Mouse (Mus musculus) hindbrain, embryonic 16.5 days (tissue): ENCODE measurements around the gene Dnase1l3. TPM values are rescaled to one million over a fixed set of nuclear protein-coding genes. Genes with fewer than 3 reads are reported as not detected.
A peak's percentile ranks its signal among the peaks of the same experiment; 100 is the strongest.

Source experiments
- ATAC-seq: fragments of 200-750 bp; cut with Nextera tagmentation; 2 replicates; pipeline ENCODE4 v1.8.0; 2017; ENCODE audit warnings: moderate TSS enrichment, moderate library complexity
- H3K27ac ChIP-seq: fragments of 300-500 bp; sonication (generic); 2 replicates; pipeline ENCODE4 v1.5.1; 2014; ENCODE audit warnings: low read depth, mild to moderate bottlenecking, control low read depth, low read length, moderate library complexity
- H3K27me3 ChIP-seq: fragments of 300-500 bp; sonication (generic); replicated peaks from 2 replicates; pipeline ENCODE4 v1.6.1; 2014; ENCODE audit warnings: low read length; ENCODE audit not compliant: control insufficient read depth, insufficient read depth
- H3K36me3 ChIP-seq: fragments of 300-500 bp; sonication (generic); 2 replicates; pipeline ENCODE4 v1.6.1; 2014; ENCODE audit warnings: mild to moderate bottlenecking, low read length, moderate library complexity, mixed read lengths; ENCODE audit not compliant: control insufficient read depth, insufficient read depth
- H3K4me1 ChIP-seq: fragments of 300-500 bp; sonication (generic); 2 replicates; pipeline ENCODE4 v1.6.1; 2014; ENCODE audit warnings: low read depth, low read length; ENCODE audit not compliant: control insufficient read depth, insufficient read depth
- H3K4me2 ChIP-seq: fragments of 300-500 bp; sonication (generic); 2 replicates; pipeline ENCODE4 v1.6.1; 2014; ENCODE audit warnings: mild to moderate bottlenecking, low read length, control low read depth, moderate library complexity
- H3K4me3 ChIP-seq: fragments of 300-500 bp; sonication (generic); 2 replicates; pipeline ENCODE4 v1.5.1; 2014; ENCODE audit warnings: mild to moderate bottlenecking, low read length, control low read depth, moderate library complexity
- H3K9ac ChIP-seq: fragments of 300-500 bp; sonication (generic); 2 replicates; pipeline ENCODE4 v1.6.1; 2014; ENCODE audit warnings: low read depth, mild to moderate bottlenecking, control low read depth, low read length, moderate library complexity
- H3K9me3 ChIP-seq: fragments of 300-500 bp; sonication (generic); 2 replicates; pipeline ENCODE4 v1.6.1; 2014; ENCODE audit warnings: mild to moderate bottlenecking, low read length, moderate library complexity; ENCODE audit not compliant: control insufficient read depth
- WGBS: fragments of 180-500 bp; shearing (Covaris S2); extraction: QIAGEN DNeasy Blood & Tissue Kit; methylation state at CpG from one replicate; pipeline ENCODE4 v1.1.7; 2014; 5-methylcytosine and 5-hydroxymethylcytosine counted together
- polyA plus RNA-seq: library from polyadenylated mRNA; unstranded; fragments of >200 nt; fragmentation: Nextera tagmentation; extraction: Ambion mirVana; gene quantifications from 2 replicates; pipeline ENCODE4 v1.2.1, GENCODE M21; 2015

Dnase1l3 gene
- polyA plus RNA-seq, 1 experiment from 2014 or later: 0.08 TPM

GRCm38 (mm10) chr14:7952610-7953254 lies 41.6 kb downstream of the Dnase1l3 start:
- Histone ChIP-seq H3K4me1 (no peaks in the 10 kb centered on the region), H3K9me3 (no peaks in the 10 kb centered on the region), H3K36me3 (peaks cover 12% of the 10 kb centered on the region), H3K27me3 (no peaks in the 10 kb centered on the region), H3K27ac (0 out of 2 replicates have a peak overlapping the region, but pooled peaks have one; percentile 7), H3K9ac (no peak overlapping the region), H3K4me2 (no peak overlapping the region), H3K4me3 (no peak overlapping the region)
- peak; percentile 16; the same call in 1 of the 2 replicates for ATAC-seq
- WGBS: 36% methylated on average over 12 of the region's 12 CpGs

- ATAC-seq: no peak
- no peak overlapping the region for H3K27ac ChIP-seq
- no peaks in the 10 kb centered on the region for H3K9me3 ChIP-seq
- no peaks in the 10 kb centered on the region for H3K27me3 ChIP-seq
- H3K4me2 ChIP-seq: no peak overlapping the region
- no peak overlapping the region for H3K9ac ChIP-seq
- H3K4me3 ChIP-seq: no peak overlapping the region
- H3K36me3 ChIP-seq: peaks cover 12% of the 10 kb centered on the region
- H3K4me1 ChIP-seq: no peaks in the 10 kb centered on the region
- WGBS: 92% methylated on average over 9 of the region's 9 CpGs
Observed at GRCm38 (mm10) chr14:7951234-7951633, 43.1 kb downstream of the Dnase1l3 start.

- no peak for ATAC-seq
Observed at GRCm38 (mm10) chr14:7945261-7945660, 49.1 kb downstream of the Dnase1l3 start.

GRCm38 (mm10) chr14:7944349-7945039 lies 49.9 kb downstream of the Dnase1l3 start:
- Histone ChIP-seq H3K36me3 (peaks cover 26% of the 10 kb centered on the region), H3K27ac (no peak overlapping the region; the same call in 1 of the 2 replicates), H3K9ac (no peak overlapping the region), H3K4me1 (peaks cover 3% of the 10 kb centered on the region; the same call in 1 of the 2 replicates), H3K4me2 (no peak overlapping the region), H3K4me3 (no peak overlapping the region), H3K27me3 (no peaks in the 10 kb centered on the region), H3K9me3 (no peaks in the 10 kb centered on the region)
- no peak for ATAC-seq
- 58% methylated on average over 8 of the region's 8 CpGs for WGBS

More at GRCm38 (mm10) chr14:7945261-7945660, 49.1 kb downstream of the Dnase1l3 start:
- no peaks in the 10 kb centered on the region for H3K27me3 ChIP-seq
- peaks cover 3% of the 10 kb centered on the region; the same call in 1 of the 2 replicates for H3K4me1 ChIP-seq
- no peak overlapping the region for H3K4me3 ChIP-seq
- WGBS: 85% methylated on average over 5 of the region's 5 CpGs
- no peak overlapping the region for H3K27ac ChIP-seq
- no peaks in the 10 kb centered on the region for H3K9me3 ChIP-seq
- no peak overlapping the region for H3K9ac ChIP-seq
- no peak overlapping the region for H3K4me2 ChIP-seq
- H3K36me3 ChIP-seq: peaks cover 23% of the 10 kb centered on the region

GRCm38 (mm10) chr14:7943801-7944135 lies 50.6 kb downstream of the Dnase1l3 start:
- H3K9ac ChIP-seq: no peak overlapping the region
- 70% methylated on average over 3 of the region's 3 CpGs for WGBS
- no peaks in the 10 kb centered on the region for H3K27me3 ChIP-seq
- no peak overlapping the region for H3K4me3 ChIP-seq
- peaks cover 26% of the 10 kb centered on the region for H3K36me3 ChIP-seq
- peak; percentile 7; the same call in 1 of the 2 replicates for ATAC-seq
- peak overlapping the region; percentile 2; the same call in 1 of the 2 replicates for H3K27ac ChIP-seq
- no peaks in the 10 kb centered on the region for H3K9me3 ChIP-seq
- H3K4me2 ChIP-seq: no peak overlapping the region
- peaks cover 3% of the 10 kb centered on the region; the same call in 1 of the 2 replicates for H3K4me1 ChIP-seq

- no peak overlapping the region for H3K4me2 ChIP-seq
- no peaks in the 10 kb centered on the region for H3K27me3 ChIP-seq
- no peak overlapping the region for H3K27ac ChIP-seq
- no peak overlapping the region for H3K4me3 ChIP-seq
- H3K9me3 ChIP-seq: no peaks in the 10 kb centered on the region
- peak; percentile 86 for ATAC-seq
- H3K9ac ChIP-seq: no peak overlapping the region
- peaks cover 3% of the 10 kb centered on the region; the same call in 1 of the 2 replicates for H3K4me1 ChIP-seq
- peaks cover 23% of the 10 kb centered on the region for H3K36me3 ChIP-seq
- WGBS: 66% methylated on average over 7 of the region's 7 CpGs
Observed at GRCm38 (mm10) chr14:7943101-7943800, 51.1 kb downstream of the Dnase1l3 start.

GRCm38 (mm10) chr14:7941413-7941812 lies 53.0 kb downstream of the Dnase1l3 start:
- peaks cover 23% of the 10 kb centered on the region for H3K36me3 ChIP-seq

GRCm38 (mm10) chr14:7938809-7939784 lies 55.3 kb downstream of the Dnase1l3 start:
- H3K4me1 ChIP-seq: peaks cover 2% of the 10 kb centered on the region; the same call in 1 of the 2 replicates
- WGBS: 82% methylated on average over 19 of the region's 19 CpGs
- no peaks in the 10 kb centered on the region for H3K27me3 ChIP-seq
- no peak overlapping the region for H3K4me3 ChIP-seq
- no peaks in the 10 kb centered on the region for H3K9me3 ChIP-seq
- H3K27ac ChIP-seq: no peak overlapping the region
- H3K9ac ChIP-seq: no peak overlapping the region
- peaks cover 30% of the 10 kb centered on the region for H3K36me3 ChIP-seq
- no peak for ATAC-seq
- H3K4me2 ChIP-seq: no peak overlapping the region

More at GRCm38 (mm10) chr14:7941413-7941812, 53.0 kb downstream of the Dnase1l3 start:
- no peaks in the 10 kb centered on the region for H3K27me3 ChIP-seq
- no peak for ATAC-seq
- H3K4me2 ChIP-seq: no peak overlapping the region
- no peaks in the 10 kb centered on the region for H3K9me3 ChIP-seq
- no peak overlapping the region for H3K9ac ChIP-seq
- H3K4me1 ChIP-seq: peaks cover 5% of the 10 kb centered on the region; the same call in 1 of the 2 replicates
- H3K4me3 ChIP-seq: no peak overlapping the region
- H3K27ac ChIP-seq: no peak overlapping the region
- WGBS: 85% methylated on average over 5 of the region's 5 CpGs
